Mouse (Mus musculus) spleen, adult 12 weeks (tissue): ENCODE results near the gene Isoc2b.
A peak's percentile ranks its signal among the peaks of the same experiment; 100 is the strongest.
"Not testable (repeated sequence)": the region's sequence is repeated elsewhere in the genome, so short reads cannot be mapped to it uniquely, and the experiment has no call there.

Experiments
- DNase-seq: peaks from one replicate; pipeline ENCODE4 v3.0.0; 2022; ENCODE audit warnings: low spot score

Gene Isoc2b

DNA sequence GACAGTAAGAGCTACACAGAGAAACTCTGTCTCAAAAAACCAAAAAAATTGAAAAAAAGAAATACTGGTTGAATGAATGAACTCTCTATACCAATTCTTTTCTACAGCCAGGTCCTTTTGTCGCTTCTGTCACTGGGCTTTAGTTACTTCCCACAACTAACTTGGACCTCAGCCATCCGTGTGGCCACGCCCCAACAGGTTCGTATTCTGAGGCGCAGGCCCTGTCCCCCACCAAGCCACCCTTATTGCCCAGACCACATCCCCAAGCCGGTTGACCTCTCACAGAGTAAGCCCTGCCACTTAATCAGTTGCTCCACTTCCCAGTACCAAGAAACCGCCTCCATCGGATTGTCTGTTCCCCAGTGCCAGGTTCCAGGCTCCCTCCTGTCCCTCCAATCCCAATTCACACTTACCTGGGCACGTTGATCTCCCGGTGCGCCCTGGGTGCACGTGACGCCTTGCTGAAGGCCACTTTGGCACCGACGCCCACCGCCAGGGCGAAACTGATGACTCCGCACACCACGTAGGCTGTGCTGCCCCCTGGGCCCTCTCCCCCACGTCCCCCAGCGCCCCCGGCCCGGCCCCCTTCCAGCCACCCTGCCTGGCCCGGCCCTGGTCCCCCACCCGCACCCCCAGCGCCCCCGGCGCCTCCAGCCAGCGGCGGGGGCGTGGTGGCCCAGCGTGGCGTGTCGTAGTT lies 34.3 kb downstream of the Isoc2b start:
- DNase-seq: no peak

DNA sequence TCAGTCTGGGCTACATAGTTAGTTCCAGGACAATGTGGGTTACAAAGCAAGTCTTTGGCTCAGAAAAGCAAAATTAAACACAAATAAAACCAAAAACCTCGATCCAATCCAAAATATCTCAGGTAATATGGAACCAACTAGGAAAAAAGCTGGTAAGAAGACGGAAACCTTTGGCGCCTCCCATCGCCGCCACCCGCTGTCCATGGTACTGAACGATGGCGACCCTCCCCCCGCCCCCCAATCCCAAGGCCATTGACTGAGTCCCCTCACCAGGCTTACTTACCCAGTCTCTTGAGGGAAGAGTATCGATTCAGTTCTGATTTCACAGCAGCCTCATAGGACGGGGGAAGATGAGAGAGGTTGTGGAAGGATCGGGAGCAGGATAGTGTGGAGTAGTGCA lies 39.6 kb downstream of the Isoc2b start:
- no peak for DNase-seq

DNA sequence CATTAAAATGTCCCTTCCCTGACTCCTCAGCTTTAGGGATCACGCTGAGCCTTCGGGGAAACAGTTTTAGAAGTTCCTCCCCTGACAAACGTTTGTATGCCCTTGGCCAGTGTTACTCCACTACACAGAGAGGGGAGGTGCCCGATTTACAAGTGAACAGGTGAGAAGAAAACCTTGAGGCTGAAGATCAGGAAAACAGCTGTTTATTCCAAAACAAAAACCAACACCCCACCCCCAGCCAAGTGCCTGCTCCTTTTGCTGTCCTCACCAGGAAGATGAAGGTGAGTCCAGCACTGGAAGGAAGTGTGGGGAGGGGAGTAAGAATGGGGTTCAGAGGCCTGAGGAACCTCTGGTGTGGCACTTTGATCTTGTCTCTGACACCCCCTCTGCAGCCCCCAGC lies 44.7 kb downstream of the Isoc2b start:
- no peak for DNase-seq

DNA sequence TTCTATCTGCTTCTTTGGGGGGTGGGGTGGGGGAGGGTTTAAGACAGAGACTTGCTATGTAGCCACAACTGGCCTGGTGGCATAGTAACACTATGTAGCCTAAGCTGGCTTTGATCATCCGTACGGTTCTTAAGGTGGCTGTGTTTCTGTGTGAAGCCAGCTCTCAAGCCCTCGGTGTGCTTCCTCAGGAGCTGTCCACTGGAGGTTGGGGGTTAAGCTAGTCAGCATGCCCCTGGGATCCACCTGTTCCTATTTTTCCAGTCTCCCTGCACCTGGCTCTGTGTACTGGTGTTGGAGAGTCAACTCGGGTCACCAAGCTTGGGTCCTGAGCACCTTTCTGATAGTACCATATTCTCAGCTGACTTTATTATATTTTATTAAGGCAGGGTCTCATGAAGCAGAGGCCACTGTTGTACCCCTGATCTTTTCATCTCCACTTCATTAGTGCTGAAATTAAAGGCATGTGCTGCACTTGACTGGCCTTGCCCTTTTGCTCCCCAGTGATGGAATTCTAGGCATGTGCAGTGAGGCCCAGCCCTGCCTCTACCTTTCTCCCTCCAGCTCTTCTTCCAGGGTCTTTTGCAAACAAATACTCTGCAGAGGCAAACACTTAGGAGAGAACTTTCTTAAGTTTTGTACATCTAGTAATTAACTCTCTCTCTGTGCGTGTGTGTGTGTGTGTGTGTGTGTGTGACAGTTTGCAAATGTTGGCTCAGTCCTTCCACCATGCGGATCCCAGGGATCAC lies 47.7 kb downstream of the Isoc2b start:
- no peak for DNase-seq

DNA sequence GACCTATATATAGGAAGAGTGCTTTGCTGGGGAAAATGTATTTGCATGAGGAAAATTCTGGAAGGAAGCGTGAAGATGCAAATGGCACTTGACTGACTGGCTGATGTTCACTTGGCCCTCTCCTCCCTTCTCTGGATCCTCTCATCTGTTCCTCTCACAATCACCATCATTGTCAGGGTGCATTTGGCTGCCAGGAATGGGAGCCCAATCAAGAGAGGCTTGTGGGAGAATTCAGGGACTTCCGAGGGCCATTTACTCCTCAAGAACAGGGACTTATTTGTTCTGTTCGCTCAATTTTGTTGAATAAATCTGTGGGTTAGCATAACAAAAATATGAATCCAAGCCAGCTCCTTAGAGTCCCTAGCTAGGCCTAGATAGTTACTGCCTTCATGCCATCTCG lies 48.4 kb downstream of the Isoc2b start:
- no peak for DNase-seq

DNA sequence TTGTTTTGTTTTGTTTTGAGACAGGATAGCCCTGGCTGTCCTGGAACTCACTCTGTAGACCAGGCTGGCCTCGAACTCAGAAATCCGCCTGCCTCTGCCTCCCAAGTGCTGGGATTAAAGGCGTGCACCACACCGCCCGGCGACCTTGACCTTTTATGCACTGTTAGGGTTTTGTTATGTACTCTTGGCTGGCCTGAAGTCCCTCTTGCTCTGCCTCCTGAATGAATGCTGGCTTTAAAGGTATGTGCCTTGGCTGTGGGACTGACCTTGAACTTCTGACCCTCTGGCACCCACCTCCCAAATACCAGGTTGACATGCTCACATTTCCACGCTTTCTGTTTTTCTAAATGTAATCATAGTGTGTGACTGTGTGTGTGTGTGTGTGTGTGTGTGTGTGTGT lies 49.1 kb downstream of the Isoc2b start:
- DNase-seq: not testable (repeated sequence)

DNA sequence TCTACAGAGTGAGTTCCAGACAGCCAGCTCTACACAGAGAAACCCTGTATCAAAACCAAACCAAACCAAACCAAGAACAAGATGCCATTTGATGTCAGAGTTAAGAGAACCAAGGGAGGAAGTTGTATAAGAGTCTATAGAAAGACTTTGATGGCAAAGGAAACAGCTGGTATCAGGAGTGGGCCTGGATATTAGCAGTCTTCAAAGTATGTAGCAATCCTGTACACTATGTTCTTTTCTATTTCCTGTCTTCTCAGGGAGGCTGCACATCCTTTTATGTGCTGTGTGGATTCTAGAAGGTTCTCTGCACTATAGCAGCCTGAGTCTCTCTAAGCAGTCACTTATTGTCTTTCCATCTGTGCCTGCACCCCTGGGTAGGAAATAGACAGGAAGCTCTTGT lies 53.5 kb downstream of the Isoc2b start:
- no peak for DNase-seq

DNA sequence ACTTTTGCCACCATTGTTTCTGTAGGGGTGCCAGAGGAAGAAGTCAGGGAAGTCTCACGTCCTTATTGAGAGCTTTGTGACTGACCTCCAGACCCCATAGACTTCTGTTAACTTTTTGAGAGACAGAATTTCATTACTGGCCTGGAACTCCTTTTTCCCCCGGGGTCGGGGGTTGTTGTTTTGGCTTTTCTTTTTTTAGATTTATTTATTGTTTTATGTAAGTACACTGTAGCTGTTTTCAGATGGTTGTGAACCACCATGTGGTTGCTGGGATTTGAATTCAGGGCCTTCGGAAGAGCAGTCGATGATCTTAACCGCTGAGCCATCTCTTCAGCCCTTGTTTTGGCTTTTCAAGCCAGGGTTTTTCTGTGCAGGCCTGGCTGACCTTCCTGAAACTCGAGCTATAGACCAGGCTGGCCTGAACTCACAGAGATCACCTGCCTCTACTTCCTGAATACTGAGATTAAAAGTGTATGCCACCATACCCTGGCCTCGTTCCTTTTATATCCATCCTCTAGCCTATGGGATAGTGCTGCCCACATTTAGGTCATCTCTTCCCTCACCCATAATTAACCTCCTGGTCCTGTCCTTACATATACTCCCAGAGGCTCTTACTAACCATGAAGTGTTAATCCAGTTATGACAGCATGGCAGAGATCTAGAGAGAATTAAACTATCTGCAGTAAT lies 56.8 kb downstream of the Isoc2b start:
- DNase-seq: peak; percentile 21

DNA sequence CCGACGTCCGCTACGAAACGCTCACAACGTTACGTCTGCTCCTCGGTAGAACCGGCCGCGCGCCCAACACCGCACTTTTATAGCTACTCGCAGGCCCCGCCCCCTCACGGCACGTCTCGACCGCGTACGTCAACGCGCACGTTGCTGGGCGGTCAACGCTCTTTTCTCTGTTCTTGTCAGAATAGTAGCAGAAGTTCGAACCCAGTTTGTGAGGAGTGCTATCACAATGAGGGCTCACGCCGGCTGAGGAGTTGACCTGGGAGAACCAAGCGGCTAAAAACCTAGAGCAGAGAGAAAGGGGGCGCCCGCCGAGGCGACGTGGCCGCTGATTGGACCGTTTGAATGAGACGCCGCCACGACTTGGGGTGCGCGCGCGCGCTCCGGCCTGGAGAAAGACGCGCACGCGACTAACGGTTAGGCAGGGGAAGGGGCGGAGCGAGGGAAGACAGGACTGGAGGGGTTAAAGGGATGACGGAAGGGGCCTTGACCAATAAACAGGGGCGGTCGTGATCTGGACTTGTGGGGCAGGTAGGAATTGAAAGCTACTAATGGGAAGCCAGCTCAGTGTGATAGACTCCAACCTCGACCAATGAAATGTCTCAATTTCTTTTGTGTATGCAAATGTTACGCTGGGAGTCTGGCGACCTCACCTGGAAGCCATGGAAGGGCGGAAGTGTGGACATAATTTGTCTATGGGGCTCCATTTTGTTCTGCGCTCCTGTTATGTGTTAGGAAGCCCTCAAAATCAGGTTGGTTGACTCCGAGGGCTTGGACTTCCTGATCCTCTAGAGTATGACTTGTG lies 57.6 kb downstream of the Isoc2b start, which contains the start of gene Ube2s:
Gene Ube2s (minus strand): TSS at position 288 of the 802 bp plus-strand sequence.
- peak; percentile 93 for DNase-seq

DNA sequence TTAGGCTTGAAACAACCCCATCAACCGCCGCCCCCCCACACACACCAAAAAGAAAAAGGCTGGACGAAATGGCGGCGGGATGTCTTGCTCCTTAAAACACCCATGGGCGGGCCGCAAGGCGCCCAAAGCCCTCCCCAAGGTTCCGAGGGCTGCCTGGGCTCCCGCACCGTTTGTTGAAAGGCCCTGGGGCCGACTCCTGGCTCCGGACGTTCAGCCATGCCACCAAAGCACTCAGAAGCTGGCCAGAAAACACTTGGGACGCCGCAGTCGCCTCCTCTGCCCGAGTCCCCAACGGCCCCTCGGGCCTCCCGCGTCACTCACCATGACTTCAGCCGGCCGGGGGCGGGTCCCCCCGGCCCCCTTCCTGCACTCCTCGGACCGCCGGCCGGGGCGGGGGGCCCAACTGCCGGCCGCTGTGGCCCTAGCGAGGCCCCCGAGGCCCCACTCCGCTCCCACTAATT lies 58.2 kb downstream of the Isoc2b start:
- DNase-seq: peak; percentile 19

DNA sequence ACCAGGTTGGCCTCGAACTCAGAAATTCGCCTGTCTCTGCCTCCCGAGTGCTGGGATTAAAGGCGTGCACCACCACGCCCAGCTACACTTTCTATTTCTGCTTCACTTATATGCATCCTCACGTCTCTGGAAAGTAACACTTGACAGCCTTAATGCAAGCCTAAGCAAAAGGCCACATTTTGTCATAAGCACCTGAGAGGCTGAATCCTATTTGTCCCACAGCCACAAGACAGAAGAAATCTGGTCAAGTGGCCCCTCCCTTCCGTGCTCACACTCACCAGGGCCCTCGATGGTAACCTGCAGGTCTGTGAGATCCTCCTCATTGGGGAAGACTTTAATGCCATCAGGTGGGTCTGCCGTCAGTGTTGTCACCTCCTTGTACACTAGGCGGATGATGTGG lies 58.9 kb downstream of the Isoc2b start:
- not testable (repeated sequence) for DNase-seq

DNA sequence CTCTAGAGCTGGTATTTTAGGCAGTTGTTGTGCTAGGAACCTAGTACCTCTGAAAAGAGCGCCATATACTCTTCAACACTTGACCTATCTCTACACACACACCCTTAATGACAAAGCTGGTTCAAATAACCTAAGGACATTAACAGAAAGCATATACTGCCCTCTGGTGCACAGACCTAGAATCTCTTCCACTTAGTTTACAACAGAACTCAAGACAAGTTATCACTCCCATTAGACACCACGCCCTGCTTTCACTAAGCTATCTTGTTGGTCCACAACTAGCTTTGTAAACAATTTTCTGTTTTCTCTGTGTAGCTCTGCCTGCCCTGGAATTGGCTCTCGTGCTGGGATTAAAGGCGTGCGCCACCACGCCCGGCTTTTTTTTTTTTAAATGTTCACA lies 63.3 kb downstream of the Isoc2b start:
- DNase-seq: no peak

DNA sequence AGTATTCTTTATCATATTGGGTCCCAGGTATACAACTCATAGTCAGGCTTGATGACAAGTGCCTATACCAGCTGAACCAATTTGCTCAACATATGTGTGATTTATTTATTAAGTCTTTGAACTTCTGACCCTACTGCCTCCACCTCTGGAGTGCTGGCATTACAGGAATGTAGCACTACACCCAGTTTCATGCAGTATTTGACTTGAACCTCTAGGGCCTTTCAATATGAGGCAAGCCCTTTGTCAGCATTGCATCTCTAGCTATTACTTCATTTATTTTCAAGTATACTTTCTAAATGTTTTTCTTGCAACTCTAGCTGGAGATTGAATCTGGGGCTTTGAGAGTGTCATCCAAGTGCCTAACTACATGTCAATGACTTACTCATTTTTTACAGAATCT lies 67.8 kb downstream of the Isoc2b start:
- no peak for DNase-seq

DNA sequence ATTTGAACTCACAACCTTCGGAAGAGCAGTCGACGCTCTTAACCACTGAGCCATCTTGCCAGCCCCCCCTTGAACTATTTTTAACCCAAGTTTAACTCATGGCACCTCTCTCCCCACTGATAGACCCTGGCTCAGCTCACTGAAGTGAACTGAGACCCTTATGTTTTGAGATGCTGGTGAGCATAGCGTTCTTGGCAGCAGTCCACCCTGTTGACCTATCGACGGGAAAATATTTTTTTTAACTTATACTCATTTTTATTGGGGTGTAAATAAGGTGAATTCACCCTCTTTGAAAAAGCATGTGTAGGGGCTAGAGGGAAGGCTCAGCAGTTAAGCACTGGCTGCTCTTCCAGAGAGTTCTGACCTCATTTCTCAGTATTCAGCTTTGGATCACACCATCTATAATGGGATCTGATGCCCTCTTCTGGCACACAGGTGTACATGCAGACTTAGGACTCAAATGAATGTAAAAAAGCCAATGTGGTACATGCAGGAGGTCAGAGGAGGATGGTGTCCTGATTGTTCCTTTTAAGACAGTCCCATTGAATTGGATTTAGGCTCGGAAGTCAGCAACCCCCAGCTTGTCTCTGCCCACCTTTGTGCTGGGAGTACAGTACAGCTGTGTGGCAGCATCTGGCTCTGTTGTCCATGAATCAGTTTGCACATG lies 74.2 kb downstream of the Isoc2b start:
- no peak for DNase-seq
